Mouse (Mus musculus) MEL (cell line): ENCODE data around the gene Rnpepl1.
A peak's percentile ranks its signal among the peaks of the same experiment; 100 is the strongest.

Experiments
- CHD2 ChIP-seq: IDR thresholded peaks from 2 replicates; pipeline ENCODE4 v1.6.1; 2011; ENCODE audit warnings: low read length, improper control_type of control experiment
- CTCF ChIP-seq, 3 experiments: IDR thresholded peaks in 2 of 3; conservative IDR thresholded peaks in 1 of 3; 2 replicates each; pipeline ENCODE4 v1.5.1; 2011 to 2012; ENCODE audit warnings: low read length in 3 of 3, low read depth in 2 of 3, mild to moderate bottlenecking in 2 of 3, improper control_type of control experiment in 1 of 3, inconsistent platforms in 1 of 3, mixed read lengths in 1 of 3, moderate library complexity in 1 of 3; ENCODE audit not compliant: control insufficient read depth in 1 of 3, insufficient read depth in 1 of 3, poor library complexity in 1 of 3, severe bottlenecking in 1 of 3
- GATA1 ChIP-seq: IDR thresholded peaks from 2 replicates; pipeline ENCODE4 v1.6.1; 2011; ENCODE audit warnings: low read depth, low read length, improper control_type of control experiment
- NELFE ChIP-seq: IDR thresholded peaks from 2 replicates; pipeline ENCODE4 v1.6.1; 2011; ENCODE audit warnings: low read depth, low read length, improper control_type of control experiment
- POLR2A ChIP-seq, 2 experiments: IDR thresholded peaks; 2 replicates each; pipeline ENCODE4 v1.6.1; 2011 to 2012; ENCODE audit warnings: low read length in 2 of 2, mild to moderate bottlenecking in 2 of 2, control low read depth in 1 of 2, improper control_type of control experiment in 1 of 2, low read depth in 1 of 2, moderate library complexity in 1 of 2; ENCODE audit not compliant: control insufficient read depth in 1 of 2, insufficient read depth in 1 of 2, poor library complexity in 1 of 2
- SIN3A ChIP-seq: IDR thresholded peaks from 2 replicates; pipeline ENCODE4 v1.6.1; 2012; ENCODE audit warnings: low read length, improper control_type of control experiment, inconsistent platforms
- SMC3 ChIP-seq: IDR thresholded peaks from 2 replicates; pipeline ENCODE4 v1.6.1; 2011; ENCODE audit warnings: low read depth, low read length, improper control_type of control experiment
- TCF12 ChIP-seq: IDR thresholded peaks from 2 replicates; pipeline ENCODE4 v1.6.1; 2014; ENCODE audit warnings: low read depth, mild to moderate bottlenecking, inconsistent platforms, low read length, improper control_type of control experiment, moderate library complexity
- USF1 ChIP-seq: IDR thresholded peaks from 2 replicates; pipeline ENCODE4 v1.6.1; 2014; ENCODE audit warnings: low read depth, mild to moderate bottlenecking, inconsistent platforms, low read length, improper control_type of control experiment, moderate library complexity

DNA sequence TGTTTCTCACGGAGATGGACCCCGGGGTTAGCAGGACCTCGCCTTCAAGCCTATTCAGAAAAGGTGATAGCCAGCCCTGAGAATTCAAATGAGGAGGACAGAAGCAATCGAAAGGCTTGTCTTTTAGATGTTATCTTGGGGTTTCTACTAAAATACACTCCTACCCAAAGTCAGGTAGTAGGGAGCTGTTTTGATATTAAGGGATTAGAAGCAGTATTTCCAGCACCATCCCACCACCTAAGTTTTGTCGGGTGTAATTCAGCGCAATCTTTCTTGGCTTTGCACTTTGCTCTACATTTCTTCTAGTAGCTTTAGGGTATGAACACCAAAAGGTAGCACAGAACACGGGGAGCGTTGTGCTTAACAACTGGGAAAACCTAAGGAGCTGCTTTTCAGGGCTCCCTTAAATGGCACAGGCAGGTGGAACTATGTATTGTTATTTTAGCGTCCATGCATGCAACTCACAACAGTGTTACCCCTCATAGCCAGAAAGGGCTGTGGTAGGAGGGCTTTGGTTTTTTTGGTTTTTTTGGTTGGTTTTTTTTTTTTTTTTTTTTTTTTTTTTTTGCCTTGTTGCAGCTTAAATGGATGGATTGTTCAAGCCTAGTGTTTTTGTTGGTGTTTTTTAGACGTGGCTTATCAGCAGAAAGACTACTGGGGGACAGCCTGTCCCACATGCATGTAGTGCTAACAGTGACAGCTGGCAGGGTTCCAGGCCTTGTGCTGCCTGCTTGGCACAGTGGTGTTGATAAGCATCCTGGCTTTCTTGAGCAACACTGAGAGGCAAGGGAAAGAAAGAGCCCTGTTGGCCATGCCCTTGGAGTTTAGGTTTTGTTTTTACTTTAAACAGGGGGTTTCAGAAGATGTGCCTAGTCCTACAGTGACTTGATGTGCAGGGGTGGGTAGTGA, 24.7 kb downstream of the Rnpepl1 start:
- TF ChIP-seq TCF12 (peak; percentile 40), CHD2 (no peak), POLR2A (IDR thresholded peaks at IDR 0.05; ENCODE audit: control insufficient read depth in 1 of 2, insufficient read depth in 1 of 2, low read depth in 1 of 2, low read length in 2 of 2, poor library complexity in 1 of 2) (no peak), NELFE (no peak), USF1 (peak; percentile 18; the same call in 1 of the 2 replicates), GATA1 (peak; percentile 87), CTCF (IDR thresholded peaks at IDR 0.05 in 2 of 3, conservative IDR thresholded peaks at IDR 0.05 in 1 of 3; ENCODE audit: control insufficient read depth in 1 of 3, insufficient read depth in 1 of 3, low read depth in 2 of 3, low read length in 3 of 3, poor library complexity in 1 of 3, severe bottlenecking in 1 of 3) (no peak), SMC3 (no peak), SIN3A (peak; percentile 98)
